In genomic region chrX:7428621-7429523, GRCm38 (mm10) we compare ENCODE assay signal across 9 mouse cellular contexts. TPM values are rescaled to one million over a fixed set of nuclear protein-coding genes. Genes with fewer than 3 reads are reported as not detected.
DNase-seq lines count a peak whose midpoint lies in the region; ATAC-seq lines count a peak whose summit lies in the region.
"Had no signal": no experiment of that assay in that cellular context is flagged by ENCODE, and none has a peak within 500 bp of the region (broad histone marks: within the 10 kb centered on the region; RNA-seq: fewer than 3 reads in every experiment).

No protein-coding gene starts in this region.

- H3K9me3 ChIP-seq in heart, embryonic 10.5 days = no peaks in the 10 kb centered on the region
- no peaks in the 10 kb centered on the region for H3K9me3 ChIP-seq in kidney, embryonic 14.5 days (ENCODE audit: control insufficient read depth, low read length)

- H3K9ac ChIP-seq in kidney, embryonic 14.5 days (ENCODE audit: low read depth, low read length) = no peak overlapping the region

- 0 out of 2 replicates have a peak overlapping the region, but pooled peaks have one; percentile 1 for H3K4me3 ChIP-seq in heart, embryonic 10.5 days
- no peak overlapping the region for H3K4me3 ChIP-seq in kidney, embryonic 14.5 days (ENCODE audit: low read length)
- H3K4me3 ChIP-seq: heart, adult 2 months had no signal

- peaks cover 10% of the 10 kb centered on the region; the same call in 1 of the 2 replicates for H3K4me1 ChIP-seq in heart, embryonic 10.5 days
- H3K4me1 ChIP-seq in kidney, embryonic 14.5 days (ENCODE audit: control insufficient read depth, insufficient read depth, low read length) = no peaks in the 10 kb centered on the region

- DNase-seq in kidney, adult 11 months = peak; percentile 27
- no peak for DNase-seq in kidney, postnatal 14 days
- peak; percentile 46 to 53 for DNase-seq in adrenal gland, postnatal 36 days
- no peak for DNase-seq in heart, embryonic 10.5 days (ENCODE audit: low spot score)
- peak; percentile 56 for DNase-seq in mesoderm, embryonic 11.5 days (ENCODE audit: low read depth, low spot score)
- no peak for DNase-seq in thymus, postnatal 4 days
- no peak for DNase-seq in urinary bladder, postnatal 25 days (ENCODE audit: low spot score)

- peak; percentile 52; the same call in 1 of the 2 replicates for ATAC-seq in kidney, embryonic 14.5 days (ENCODE audit: low FRiP score, low TSS enrichment)

- peak overlapping the region; percentile 65 for H3K27ac ChIP-seq in heart, embryonic 10.5 days
- H3K27ac ChIP-seq in kidney, embryonic 14.5 days (ENCODE audit: low read depth, low read length) = no peak overlapping the region
- H3K27ac ChIP-seq: heart, adult 2 months had no signal

- no peak overlapping the region for H3K4me2 ChIP-seq in kidney, embryonic 14.5 days (replicated peaks; ENCODE audit: low read depth, low read length)

- WGBS in heart, embryonic 10.5 days = 49% methylated on average over 20 of the region's 20 CpGs
- WGBS in kidney, embryonic 14.5 days = 54% methylated on average over 20 of the region's 20 CpGs

- no peaks in the 10 kb centered on the region for H3K36me3 ChIP-seq in heart, embryonic 10.5 days
- H3K36me3 ChIP-seq in kidney, embryonic 14.5 days (ENCODE audit: control insufficient read depth, insufficient read depth, low read length) = no peaks in the 10 kb centered on the region

- H3K27me3 ChIP-seq in heart, embryonic 10.5 days (ENCODE audit: insufficient read depth, poor library complexity, severe bottlenecking) = no peaks in the 10 kb centered on the region
- H3K27me3 ChIP-seq in kidney, embryonic 14.5 days (ENCODE audit: control insufficient read depth, insufficient read depth, low read length) = no peaks in the 10 kb centered on the region

RNA-seq across cellular contexts. Expression of gene Usp27x, which starts 53.2 kb away (rescaled TPM):
- 10 to 100 TPM; 18.3 to 20.3 TPM for total RNA-seq in adrenal gland, postnatal 36 days (2021)
- polyA plus RNA-seq in heart, embryonic 10.5 days (2016; fragmentation: Nextera tagmentation; extraction: Ambion mirVana) = 0.33 and 0.98 TPM in 2 replicates
- 0.41 and 0.61 TPM in 2 replicates for polyA plus RNA-seq in kidney, embryonic 14.5 days (2014; fragmentation: Nextera tagmentation; extraction: Ambion mirVana)

Comparison
In these comparisons a context has a peak if more than half of its experiments do, and no peak if none do; other contexts are left out.
1. DNase-seq: peak in kidney, adult 11 months (single experiment), adrenal gland, postnatal 36 days (2 of 2) and mesoderm, embryonic 11.5 days (single experiment); none in kidney, postnatal 14 days (single experiment), heart, embryonic 10.5 days (single experiment), thymus, postnatal 4 days (single experiment) and urinary bladder, postnatal 25 days (single experiment).